In the genomic region with DNA sequence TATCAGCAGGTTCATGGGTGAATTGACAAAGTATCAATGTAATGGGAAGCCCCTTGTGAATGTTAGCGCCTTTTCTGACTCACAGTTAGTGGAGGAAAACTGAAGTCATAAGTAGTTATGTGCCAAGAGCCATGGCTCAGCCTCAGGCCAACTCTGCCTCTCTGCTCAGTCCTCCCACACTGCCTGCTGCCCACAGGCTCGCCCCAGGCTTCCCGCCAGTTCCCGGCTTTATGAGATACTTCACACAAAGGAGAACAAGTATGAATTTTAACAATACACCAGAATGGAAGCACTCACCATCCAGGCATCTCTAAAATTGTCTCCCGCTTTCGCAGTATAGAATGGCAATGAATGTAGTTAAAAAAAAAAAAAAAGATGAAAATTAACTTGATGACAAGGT, we compare ENCODE assay signal across 19 mouse cellular contexts.
DNase-seq lines count a peak whose midpoint lies in the region; ATAC-seq and TF ChIP-seq lines count a peak whose summit lies in the region.
"Had no signal": no experiment of that assay in that cellular context is flagged by ENCODE, and none has a peak within 500 bp of the region (broad histone marks: within the 10 kb centered on the region; RNA-seq: fewer than 3 reads in every experiment).

No protein-coding gene starts in this region.

- no peaks in the 10 kb centered on the region for H3K27me3 ChIP-seq in neural tube, embryonic 15.5 days (replicated peaks)
- H3K27me3 ChIP-seq: embryonic facial prominence, embryonic 15.5 days; forebrain, embryonic 12.5 days; heart, embryonic 13.5 days; lung, embryonic 15.5 days; neural tube, embryonic 13.5 days had no signal

- H3K4me3 ChIP-seq in layer of hippocampus, adult 2 months: no peak overlapping the region
- H3K4me3 ChIP-seq in neural tube, embryonic 15.5 days (replicated peaks): no peak overlapping the region
- H3K4me3 ChIP-seq: embryonic facial prominence, embryonic 15.5 days; forebrain, embryonic 12.5 days; heart, embryonic 13.5 days; lung, embryonic 15.5 days; neural tube, embryonic 13.5 days had no signal

- no peaks in the 10 kb centered on the region for H3K4me1 ChIP-seq in neural tube, embryonic 15.5 days
- H3K4me1 ChIP-seq: embryonic facial prominence, embryonic 15.5 days; forebrain, embryonic 12.5 days; heart, embryonic 13.5 days; lung, embryonic 15.5 days; neural tube, embryonic 13.5 days had no signal

- H3K36me3 ChIP-seq in neural tube, embryonic 15.5 days: no peaks in the 10 kb centered on the region
- H3K36me3 ChIP-seq: embryonic facial prominence, embryonic 15.5 days; forebrain, embryonic 12.5 days; heart, embryonic 13.5 days; lung, embryonic 15.5 days; neural tube, embryonic 13.5 days had no signal

- no peak for TF ChIP-seq CTCF in layer of hippocampus, adult 2 months (conservative IDR thresholded peaks at IDR 0.05)

- no peaks in the 10 kb centered on the region for H3K9me3 ChIP-seq in neural tube, embryonic 15.5 days (replicated peaks)
- H3K9me3 ChIP-seq: embryonic facial prominence, embryonic 15.5 days; forebrain, embryonic 12.5 days; heart, embryonic 13.5 days; lung, embryonic 15.5 days; neural tube, embryonic 13.5 days had no signal

- peak; percentile 14 for DNase-seq in layer of hippocampus, adult 11-12 months (ENCODE audit: low spot score)
- DNase-seq in layer of hippocampus, adult 2 months (ENCODE audit: low spot score in 2 of 2): no peak
- DNase-seq in frontal cortex, postnatal 10 days (ENCODE audit: low spot score in 2 of 2): peak; percentile 18 to 26
- peak; percentile 6 for DNase-seq in left cerebral cortex, postnatal 4 days
- peak; percentile 61 for DNase-seq in testis, postnatal 10 days (ENCODE audit: low spot score)
- DNase-seq in neural tube, embryonic 10.5 days (ENCODE audit: extremely low spot score, low spot score): no peak
- DNase-seq: adrenal gland, adult 2 months; cerebellum, adult 18-20 months; heart, postnatal 4 days; kidney, adult 2 months; kidney, postnatal 36 days; thymus, postnatal 25 days had no signal

- H3K9ac ChIP-seq in neural tube, embryonic 15.5 days (replicated peaks): no peak overlapping the region
- H3K9ac ChIP-seq: embryonic facial prominence, embryonic 15.5 days; forebrain, embryonic 12.5 days; heart, embryonic 13.5 days; lung, embryonic 15.5 days; neural tube, embryonic 13.5 days had no signal

- H3K27ac ChIP-seq in layer of hippocampus, adult 2 months: no peak overlapping the region
- H3K27ac ChIP-seq in neural tube, embryonic 15.5 days (replicated peaks): no peak overlapping the region
- H3K27ac ChIP-seq: embryonic facial prominence, embryonic 15.5 days; forebrain, embryonic 12.5 days; heart, embryonic 13.5 days; lung, embryonic 15.5 days; neural tube, embryonic 13.5 days had no signal

- intact Hi-C loops in left cerebral cortex, postnatal 4 days (cut with DNase I): no loop called here

- H3K4me2 ChIP-seq in neural tube, embryonic 15.5 days: no peak overlapping the region
- H3K4me2 ChIP-seq: embryonic facial prominence, embryonic 15.5 days; forebrain, embryonic 12.5 days; heart, embryonic 13.5 days; liver, embryonic 11.5 days; lung, embryonic 15.5 days; neural tube, embryonic 13.5 days had no signal

- no peak for ATAC-seq in neural tube, embryonic 15.5 days (ENCODE audit: low FRiP score)

- WGBS in neural tube, embryonic 15.5 days: 92% methylated on average over 6 of the region's 6 CpGs

Comparison
In these comparisons a context has a peak if more than half of its experiments do, and no peak if none do; other contexts are left out.
1. DNase-seq: peak in layer of hippocampus, adult 11-12 months (single experiment), frontal cortex, postnatal 10 days (2 of 2), left cerebral cortex, postnatal 4 days (single experiment) and testis, postnatal 10 days (single experiment); none in layer of hippocampus, adult 2 months (0 of 2) and neural tube, embryonic 10.5 days (single experiment).